Mouse (Mus musculus) embryonic facial prominence, embryonic 13.5 days (tissue): ENCODE results near the gene 4930562C15Rik. TPM values are rescaled to one million over a fixed set of nuclear protein-coding genes. Genes with fewer than 3 reads are reported as not detected.
"Not testable (repeated sequence)": the region's sequence is repeated elsewhere in the genome, so short reads cannot be mapped to it uniquely, and the experiment has no call there.

Experiments used
- ATAC-seq: fragments of 200-750 bp; cut with Nextera tagmentation; 2 replicates; pipeline ENCODE4 v1.8.0; 2017; ENCODE audit warnings: low read depth; ENCODE audit not compliant: insufficient number of reproducible peaks, insufficient read depth, low FRiP score, low TSS enrichment
- H3K27ac ChIP-seq: fragments of 300-500 bp; sonication (generic); 2 replicates; pipeline ENCODE4 v1.5.1; 2015; ENCODE audit warnings: moderate library complexity, mild to moderate bottlenecking, inconsistent platforms
- H3K27me3 ChIP-seq: fragments of 300-500 bp; sonication (generic); 2 replicates; pipeline ENCODE4 v1.6.1; 2015; ENCODE audit warnings: mild to moderate bottlenecking, inconsistent platforms
- H3K36me3 ChIP-seq: fragments of 300-500 bp; sonication (generic); 2 replicates; pipeline ENCODE4 v1.6.1; 2015; ENCODE audit warnings: mild to moderate bottlenecking, inconsistent platforms
- H3K4me1 ChIP-seq: fragments of 300-500 bp; sonication (generic); 2 replicates; pipeline ENCODE4 v1.6.1; 2015; ENCODE audit warnings: inconsistent platforms
- H3K4me2 ChIP-seq: fragments of 300-500 bp; sonication (generic); 2 replicates; pipeline ENCODE4 v1.6.1; 2015; ENCODE audit warnings: moderate library complexity, mild to moderate bottlenecking, inconsistent platforms
- H3K4me3 ChIP-seq: fragments of 300-500 bp; sonication (generic); 2 replicates; pipeline ENCODE4 v1.5.1; 2015; ENCODE audit warnings: mild to moderate bottlenecking, inconsistent platforms
- H3K9ac ChIP-seq: fragments of 300-500 bp; sonication (generic); 2 replicates; pipeline ENCODE4 v1.6.1; 2015; ENCODE audit warnings: mild to moderate bottlenecking, inconsistent platforms
- H3K9me3 ChIP-seq: fragments of 300-500 bp; sonication (generic); 2 replicates; pipeline ENCODE4 v1.6.1; 2016; ENCODE audit warnings: inconsistent platforms
- WGBS: fragments of 180-500 bp; shearing (Covaris S2); methylation state at CpG from one replicate; pipeline ENCODE4 v1.1.7; 2015; ENCODE audit warnings: mixed read lengths; 5-methylcytosine and 5-hydroxymethylcytosine counted together
- polyA plus RNA-seq: library from polyadenylated mRNA; unstranded; fragments of >200 nt; fragmentation: Nextera tagmentation; extraction: Ambion mirVana; gene quantifications from 2 replicates; pipeline ENCODE4 v1.2.1, GENCODE M21; 2015

Gene 4930562C15Rik
- polyA plus RNA-seq: 0.44 and 0.89 TPM in 2 replicates

DNA sequence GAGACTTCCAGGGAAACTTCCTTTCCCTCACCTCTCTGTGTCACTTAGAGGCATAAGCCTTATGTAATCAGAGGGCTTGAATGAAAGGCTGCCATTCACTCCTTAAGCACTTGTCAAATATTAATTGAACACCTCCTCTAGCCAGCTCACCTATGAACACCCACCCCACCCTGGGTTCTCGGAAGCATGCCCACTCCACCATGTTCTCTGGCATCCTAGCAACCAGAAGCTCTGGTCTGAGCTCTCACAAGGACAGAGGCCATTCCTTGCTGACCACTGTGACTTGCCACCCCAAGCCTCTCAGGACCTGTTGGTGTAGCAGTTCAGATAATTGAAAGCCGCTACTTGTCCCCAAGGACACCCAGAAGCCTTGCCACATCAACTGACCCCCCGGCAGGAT is at the start of gene 4930562C15Rik:
TSS of gene 4930562C15Rik (plus strand) at position 226 of the 400 bp plus-strand sequence.
- 84% methylated on average over 3 of the region's 3 CpGs for WGBS
- Histone ChIP-seq H3K27me3 (no peaks in the 10 kb centered on the region), H3K9ac (no peak within 1 kb of the TSS), H3K36me3 (no peaks in the 10 kb centered on the region), H3K4me1 (no peaks in the 10 kb centered on the region), H3K4me3 (no peak within 1 kb of the TSS), H3K27ac (no peak within 1 kb of the TSS), H3K4me2 (no peak within 1 kb of the TSS), H3K9me3 (no peaks in the 10 kb centered on the region)
- no peak for ATAC-seq

DNA sequence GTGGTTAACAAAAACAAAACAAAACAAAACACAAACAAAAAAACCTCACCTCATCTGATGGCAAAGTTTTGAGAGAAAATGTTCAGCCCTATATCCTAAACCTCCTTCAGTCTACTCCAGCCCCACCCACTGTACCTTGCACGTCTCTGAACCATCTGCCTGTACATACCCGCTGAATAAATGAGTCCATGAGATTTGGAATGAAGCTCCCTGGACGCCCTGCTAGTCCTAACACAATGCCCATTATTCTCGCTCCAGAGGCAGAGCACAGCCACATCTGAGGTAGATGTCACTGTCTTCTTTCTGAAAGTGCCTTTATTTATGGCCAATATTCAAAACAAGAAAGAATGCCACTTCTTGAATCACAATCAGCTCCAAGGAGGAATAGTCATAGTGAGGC is 49.5 kb upstream of the 4930562C15Rik start:
- ATAC-seq: no peak
- Histone ChIP-seq H3K4me2 (no peak overlapping the region), H3K9ac (no peak overlapping the region), H3K9me3 (no peaks in the 10 kb centered on the region), H3K4me1 (peaks cover 45% of the 10 kb centered on the region), H3K27me3 (no peaks in the 10 kb centered on the region), H3K36me3 (0 out of 2 replicates have a peak, but pooled peaks cover 4% of the 10 kb centered on the region), H3K27ac (no peak overlapping the region), H3K4me3 (no peak overlapping the region)
- WGBS: 65% methylated on average over 4 of the region's 4 CpGs

DNA sequence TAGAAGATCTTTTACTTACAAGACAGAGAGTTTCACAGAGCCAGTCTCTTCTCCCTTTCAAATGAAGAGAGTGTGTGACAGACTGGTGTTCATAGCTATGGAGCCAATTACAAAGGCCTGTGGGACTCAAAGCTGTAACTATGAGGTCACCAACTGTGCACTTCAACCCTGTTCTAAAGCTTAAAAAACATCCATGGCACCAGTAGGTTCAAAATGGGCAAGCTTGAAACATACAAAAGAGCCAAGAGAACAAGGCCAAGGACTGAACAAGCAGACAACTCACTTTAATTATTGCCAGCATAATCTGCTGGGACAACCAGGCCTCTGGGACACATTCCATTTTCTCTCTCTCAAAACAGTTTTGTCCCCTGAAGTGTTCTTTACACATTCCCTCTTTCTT is 47.0 kb upstream of the 4930562C15Rik start:
- Histone ChIP-seq H3K27ac (no peak overlapping the region), H3K9ac (0 out of 2 replicates have a peak overlapping the region, but pooled peaks have one; percentile 27), H3K4me3 (0 out of 2 replicates have a peak overlapping the region, but pooled peaks have one; percentile 87), H3K36me3 (0 out of 2 replicates have a peak, but pooled peaks cover 4% of the 10 kb centered on the region), H3K4me2 (peak overlapping the region; percentile 82), H3K9me3 (no peaks in the 10 kb centered on the region), H3K4me1 (peaks cover 34% of the 10 kb centered on the region), H3K27me3 (no peaks in the 10 kb centered on the region)
- no peak for ATAC-seq

DNA sequence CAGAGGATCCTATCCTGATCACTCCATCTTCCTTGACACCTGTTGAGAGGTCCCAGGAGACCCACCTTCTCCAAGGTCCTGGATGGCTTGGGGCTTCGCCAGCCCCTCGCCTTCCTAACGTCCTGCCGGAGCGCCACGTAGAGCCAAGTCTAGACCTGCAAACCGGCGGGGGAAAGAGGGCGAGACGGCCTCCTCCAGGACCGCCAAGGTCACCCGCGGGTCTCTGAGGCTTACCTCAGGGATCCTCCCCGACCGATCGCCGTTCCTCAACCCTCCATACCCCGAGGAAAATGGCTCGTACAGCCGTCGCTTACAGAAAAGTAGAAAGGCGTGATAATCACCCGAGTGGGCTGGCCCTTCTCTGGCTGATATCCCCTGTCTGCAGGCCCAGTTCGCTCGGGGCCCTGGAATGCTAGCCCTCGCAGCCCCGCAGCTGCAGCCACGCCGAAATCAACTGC is 45.9 kb upstream of the 4930562C15Rik start:
- H3K27me3 ChIP-seq: no peaks in the 10 kb centered on the region
- peaks cover 29% of the 10 kb centered on the region for H3K4me1 ChIP-seq
- H3K9me3 ChIP-seq: no peaks in the 10 kb centered on the region
- no peaks in the 10 kb centered on the region for H3K36me3 ChIP-seq
- H3K4me3 ChIP-seq: peak overlapping the region; percentile 87
- H3K9ac ChIP-seq: peak overlapping the region; percentile 87
- H3K27ac ChIP-seq: peak overlapping the region; percentile 99
- peak overlapping the region; percentile 82 for H3K4me2 ChIP-seq
- WGBS: under 1% methylated on average over 29 of the region's 29 CpGs
- peak; percentile 38; the same call in 1 of the 2 replicates for ATAC-seq

DNA sequence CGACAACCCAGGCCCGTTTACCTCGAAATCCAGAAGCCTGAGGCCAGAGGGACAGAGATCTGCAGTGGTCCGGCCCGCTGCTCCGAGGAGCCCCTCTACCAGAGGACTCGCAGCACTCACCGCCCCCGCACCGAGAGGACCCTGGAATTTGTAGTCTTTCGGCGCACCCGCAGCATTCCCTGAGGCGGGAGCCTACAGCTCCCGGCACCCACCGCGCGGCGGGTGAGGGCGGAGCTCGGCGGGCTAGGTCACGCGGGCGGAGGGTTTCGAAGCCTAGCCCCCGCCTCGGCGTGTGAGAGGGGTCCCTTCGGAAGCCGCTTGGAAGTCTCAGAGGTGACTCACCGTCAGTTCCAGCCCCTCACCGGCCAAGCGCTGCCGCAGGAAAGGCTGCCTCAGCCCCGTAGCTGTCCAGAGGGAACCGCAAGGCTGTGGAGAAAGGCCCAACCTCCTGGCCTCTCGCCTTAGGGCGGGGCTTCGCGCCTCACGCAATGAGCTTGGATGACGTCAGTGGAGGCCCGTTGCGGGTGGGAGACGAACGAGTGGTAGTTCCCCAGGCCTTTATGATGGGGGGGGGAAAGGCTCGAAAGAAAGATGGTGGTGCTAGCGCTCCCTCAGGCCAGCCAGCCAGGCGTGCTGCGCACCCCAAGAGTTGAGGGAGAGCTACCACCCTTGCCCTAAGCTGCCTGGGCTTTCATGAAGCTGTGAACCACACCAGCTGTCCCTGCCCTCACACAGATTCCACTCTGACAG is 45.2 kb upstream of the 4930562C15Rik start, which contains the start of gene Cdip1:
TSS of gene Cdip1 (minus strand) at position 483 of the 750 bp plus-strand sequence.
- Histone ChIP-seq H3K9me3 (no peaks in the 10 kb centered on the region), H3K4me1 (peaks cover 29% of the 10 kb centered on the region), H3K4me3 (peak within 1 kb of the TSS; percentile 87), H3K27ac (peak within 1 kb of the TSS; percentile 99), H3K27me3 (no peaks in the 10 kb centered on the region), H3K36me3 (no peaks in the 10 kb centered on the region), H3K9ac (peak within 1 kb of the TSS; percentile 87), H3K4me2 (peak within 1 kb of the TSS; percentile 82)
- ATAC-seq: peak; percentile 99
- WGBS: under 1% methylated on average over 51 of the region's 51 CpGs

DNA sequence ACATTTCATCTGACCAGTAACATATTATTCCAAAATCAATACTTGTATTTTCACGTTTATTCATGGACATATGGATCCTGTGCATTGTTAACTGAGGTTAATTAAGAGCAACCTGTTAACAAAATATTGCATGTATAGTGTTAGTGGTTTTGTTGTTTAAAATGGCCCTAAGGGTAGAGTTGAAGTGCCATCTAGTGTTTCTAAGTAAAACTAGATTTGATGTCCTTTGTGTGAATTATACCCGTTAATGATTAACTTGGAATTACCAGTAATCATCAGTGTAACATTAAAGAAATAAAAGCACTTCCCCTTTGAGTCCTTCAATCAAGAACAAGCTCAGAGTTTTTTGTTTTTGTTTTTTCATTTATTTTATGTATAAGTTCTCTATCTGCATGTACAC is 43.9 kb upstream of the 4930562C15Rik start:
- Histone ChIP-seq H3K9ac (no peak overlapping the region), H3K9me3 (no peaks in the 10 kb centered on the region), H3K27ac (no peak overlapping the region), H3K36me3 (no peaks in the 10 kb centered on the region), H3K4me3 (no peak overlapping the region), H3K4me2 (no peak overlapping the region), H3K4me1 (peaks cover 23% of the 10 kb centered on the region), H3K27me3 (no peaks in the 10 kb centered on the region)
- ATAC-seq: no peak
- WGBS: 68% methylated on average over 2 of the region's 2 CpGs

DNA sequence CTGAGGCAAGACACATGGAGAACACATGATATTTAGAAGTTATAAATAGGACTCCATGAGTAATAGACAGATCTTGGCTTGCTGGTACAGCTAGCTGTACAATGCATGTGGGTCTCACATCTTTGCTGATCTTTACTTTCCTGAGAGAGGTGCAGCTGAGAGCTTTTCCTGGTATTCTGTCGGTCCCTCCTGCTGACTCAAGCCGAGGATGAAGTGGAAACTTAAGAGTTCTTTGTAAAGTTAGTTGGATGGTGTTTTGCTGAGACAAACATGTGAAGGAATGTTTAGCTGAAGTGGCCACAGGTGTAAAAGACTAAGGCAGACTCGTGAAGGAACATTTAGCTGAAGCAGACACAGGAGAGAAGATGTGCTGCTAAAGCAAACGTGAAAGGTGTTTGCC is 38.6 kb upstream of the 4930562C15Rik start:
- Histone ChIP-seq H3K9ac (no peak overlapping the region), H3K4me2 (no peak overlapping the region), H3K4me3 (no peak overlapping the region), H3K27me3 (no peaks in the 10 kb centered on the region), H3K36me3 (no peaks in the 10 kb centered on the region), H3K9me3 (no peaks in the 10 kb centered on the region), H3K27ac (no peak overlapping the region), H3K4me1 (no peaks in the 10 kb centered on the region)
- WGBS: 81% methylated on average over 4 of the region's 4 CpGs
- no peak for ATAC-seq

DNA sequence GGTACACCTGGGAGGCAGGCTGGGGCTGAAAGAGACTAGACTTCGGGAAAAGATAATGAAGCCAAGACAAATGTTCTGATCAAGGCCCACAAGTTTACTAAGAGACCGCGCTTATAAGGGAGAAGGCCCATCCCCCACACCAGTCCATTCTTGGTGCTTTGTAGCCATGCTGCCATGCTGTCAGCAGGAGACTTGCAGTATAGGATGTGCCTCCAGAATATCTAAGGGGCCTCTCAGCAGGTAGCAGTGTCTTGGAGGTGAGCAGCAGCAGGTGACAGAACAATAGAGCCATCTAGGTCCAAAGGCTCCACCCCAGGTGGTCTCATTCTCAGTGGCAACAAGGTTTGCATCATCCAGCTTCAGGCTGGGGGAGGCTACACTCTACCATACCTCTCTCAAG is 16.9 kb upstream of the 4930562C15Rik start:
- WGBS: 84% methylated on average over 3 of the region's 3 CpGs
- Histone ChIP-seq H3K9ac (no peak overlapping the region), H3K27me3 (no peaks in the 10 kb centered on the region), H3K4me3 (no peak overlapping the region), H3K9me3 (peaks cover 6% of the 10 kb centered on the region), H3K4me2 (no peak overlapping the region), H3K27ac (no peak overlapping the region), H3K4me1 (no peaks in the 10 kb centered on the region), H3K36me3 (no peaks in the 10 kb centered on the region)
- no peak for ATAC-seq

DNA sequence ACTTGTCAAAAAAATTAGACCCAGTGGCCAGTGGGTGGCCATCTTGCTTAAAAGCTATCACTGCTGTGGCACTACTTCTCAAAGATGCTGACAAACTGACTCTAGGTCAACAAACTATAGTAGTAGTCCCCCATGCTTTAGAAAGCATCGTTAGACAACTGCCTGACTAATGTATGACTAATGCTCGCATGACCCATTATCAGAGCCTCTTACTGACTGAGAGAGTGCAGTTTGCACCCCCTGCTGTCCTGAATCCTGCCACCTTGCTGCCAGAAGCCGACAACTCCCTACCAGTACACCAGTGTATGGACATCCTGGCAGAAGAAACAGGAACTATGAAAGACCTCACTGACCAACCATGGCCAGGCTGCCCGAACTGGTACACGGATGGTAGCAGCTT is 10.8 kb upstream of the 4930562C15Rik start:
- WGBS: 89% methylated on average over 5 of the region's 5 CpGs
- not testable (repeated sequence) for H3K4me2 ChIP-seq, H3K36me3 ChIP-seq, H3K4me3 ChIP-seq, H3K27ac ChIP-seq, H3K9me3 ChIP-seq, H3K4me1 ChIP-seq, H3K9ac ChIP-seq, H3K27me3 ChIP-seq, ATAC-seq

DNA sequence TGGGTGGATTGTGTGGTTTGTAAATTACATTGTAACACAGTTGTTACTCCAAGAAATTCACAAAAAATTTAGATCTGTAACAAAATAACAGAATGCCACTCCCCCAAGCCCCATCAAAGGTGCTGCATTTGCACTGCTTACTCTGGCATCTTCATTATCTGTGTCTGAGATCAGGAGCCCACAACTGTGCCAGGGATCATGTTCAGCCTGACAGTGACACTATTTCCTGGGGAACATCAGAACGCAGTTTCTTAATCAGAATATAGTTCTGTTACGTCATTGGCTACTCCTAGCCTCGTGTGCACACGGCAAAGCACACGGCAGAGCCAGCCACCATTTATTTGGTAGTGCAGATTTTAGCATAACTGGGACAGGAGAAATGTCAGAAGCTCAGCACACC is 7.6 kb upstream of the 4930562C15Rik start:
- H3K9ac ChIP-seq: no peak overlapping the region
- no peak overlapping the region for H3K4me3 ChIP-seq
- no peak overlapping the region for H3K27ac ChIP-seq
- H3K9me3 ChIP-seq: no peaks in the 10 kb centered on the region
- no peaks in the 10 kb centered on the region for H3K4me1 ChIP-seq
- H3K36me3 ChIP-seq: no peaks in the 10 kb centered on the region
- 89% methylated on average over 5 of the region's 5 CpGs for WGBS
- no peak for ATAC-seq
- H3K4me2 ChIP-seq: no peak overlapping the region
- H3K27me3 ChIP-seq: no peaks in the 10 kb centered on the region

DNA sequence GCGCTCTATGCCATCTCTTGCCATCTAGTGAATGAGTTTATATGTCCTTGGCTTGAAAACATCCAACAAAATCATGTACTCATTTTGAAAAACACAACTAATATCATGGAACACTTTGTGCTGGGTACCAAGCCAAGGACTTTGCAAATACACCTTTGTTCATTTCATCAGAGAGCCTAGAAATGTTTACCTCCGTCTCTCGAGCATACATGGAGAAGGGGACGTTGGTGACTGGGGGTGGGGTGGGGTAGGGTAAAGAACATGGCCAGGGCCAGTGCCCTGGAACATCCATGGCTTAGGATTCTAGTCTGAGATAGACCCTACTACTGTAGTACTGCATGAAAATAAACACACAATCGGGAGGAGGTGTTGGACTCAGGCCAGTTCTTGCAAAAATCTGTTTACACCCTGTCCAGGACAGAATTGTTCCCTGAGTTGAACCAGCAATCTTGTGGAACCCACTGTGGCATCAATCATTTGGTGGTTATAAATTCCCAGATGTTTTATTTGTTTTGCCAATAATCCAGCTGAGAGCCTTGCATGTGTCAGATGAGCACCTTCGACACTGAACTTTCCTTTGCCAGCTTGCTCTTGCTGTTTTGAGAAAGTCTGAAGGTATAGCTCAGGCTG is 5.8 kb upstream of the 4930562C15Rik start:
- WGBS: 80% methylated on average over 6 of the region's 6 CpGs
- H3K27ac ChIP-seq: no peak overlapping the region
- no peak overlapping the region for H3K9ac ChIP-seq
- no peak for ATAC-seq
- H3K4me3 ChIP-seq: no peak overlapping the region
- no peak overlapping the region for H3K4me2 ChIP-seq
- no peaks in the 10 kb centered on the region for H3K4me1 ChIP-seq
- H3K36me3 ChIP-seq: no peaks in the 10 kb centered on the region
- H3K27me3 ChIP-seq: no peaks in the 10 kb centered on the region
- no peaks in the 10 kb centered on the region for H3K9me3 ChIP-seq
